Mouse (Mus musculus) liver, adult 2 months (tissue): ENCODE data around the gene Rpl37a. TPM values are rescaled to one million over a fixed set of nuclear protein-coding genes. Genes with fewer than 3 reads are reported as not detected.

ENCODE experiments used
- DNase-seq: peaks from one replicate; pipeline ENCODE4 v3.0.0-alpha.2; 2011; ENCODE audit warnings: low read depth, low spot score; ENCODE audit errors: extremely low read depth
- H3K27ac ChIP-seq: fragments of 200-500 bp; replicated peaks from 2 replicates; pipeline ENCODE4 v1.5.1; 2012; ENCODE audit warnings: low read depth, mild to moderate bottlenecking, control low read depth, inconsistent platforms, low read length; ENCODE audit not compliant: insufficient read depth
- H3K27me3 ChIP-seq: fragments of 200-500 bp; 2 replicates; pipeline ENCODE4 v1.6.1; 2012; ENCODE audit warnings: mild to moderate bottlenecking, moderate library complexity, low read length, inconsistent platforms; ENCODE audit not compliant: control insufficient read depth, insufficient read depth
- H3K36me3 ChIP-seq: fragments of 200-500 bp; 2 replicates; pipeline ENCODE4 v1.6.1; 2012; ENCODE audit warnings: low read length, inconsistent platforms; ENCODE audit not compliant: control insufficient read depth, insufficient read depth
- H3K4me1 ChIP-seq: fragments of 200-500 bp; 2 replicates; pipeline ENCODE4 v1.6.1; 2011; ENCODE audit warnings: low read length; ENCODE audit not compliant: control insufficient read depth, insufficient read depth
- H3K4me3 ChIP-seq: fragments of 200-500 bp; 2 replicates; pipeline ENCODE4 v1.5.1; 2011; ENCODE audit warnings: low read depth, mild to moderate bottlenecking, control low read depth, low read length, moderate library complexity; ENCODE audit not compliant: insufficient read depth
- H3K79me2 ChIP-seq: fragments of 200-500 bp; 2 replicates; pipeline ENCODE4 v1.6.1; 2012; ENCODE audit warnings: inconsistent platforms, mild to moderate bottlenecking, low read length, moderate library complexity; ENCODE audit not compliant: control insufficient read depth, insufficient read depth
- H3K9ac ChIP-seq: fragments of 200-500 bp; 2 replicates; pipeline ENCODE4 v1.6.1; 2012; ENCODE audit warnings: low read depth, mild to moderate bottlenecking, control low read depth, inconsistent platforms, low read length
- CTCF ChIP-seq: fragments of 200-500 bp; IDR thresholded peaks from 2 replicates; pipeline ENCODE4 v1.5.1; 2011; ENCODE audit warnings: low read depth, low read length, control low read depth
- POLR2A ChIP-seq: fragments of 200-500 bp; IDR thresholded peaks from 2 replicates; pipeline ENCODE4 v1.6.1; 2011; ENCODE audit warnings: low read length, control low read depth; ENCODE audit not compliant: insufficient read depth; ENCODE audit errors: extremely low read depth
- WGBS: fragments of 180-500 bp; shearing (Covaris S2); methylation state at CpG from one replicate; pipeline ENCODE4 v1.1.7; 2018; 5-methylcytosine and 5-hydroxymethylcytosine counted together
- polyA plus RNA-seq: library from polyadenylated mRNA; depleted of rRNA; stranded (reverse); fragments of >200 nt; gene quantifications from 2 replicates; pipeline ENCODE4 v1.2.3, GENCODE M21; 2012; rRNA removed
- total RNA-seq: library from RNA; depleted of rRNA; stranded (reverse); fragments of >200 nt; gene quantifications from 2 replicates; pipeline ENCODE4 v1.2.3, GENCODE M21; 2014; rRNA removed

Gene Rpl37a
- total RNA-seq (394 and 426 TPM in 2 replicates), polyA plus RNA-seq (216 and 237 TPM in 2 replicates)

GRCm38 (mm10) chr1:72710753-72711653, at the start of gene Rpl37a:
Gene Rpl37a, plus strand, starts transcription at chr1:72711290.
- WGBS = 2% methylated on average over 68 of the region's 68 CpGs
- Histone ChIP-seq H3K36me3 (peaks cover 20% of the 10 kb centered on the region), H3K9ac (peak within 1 kb of the TSS; percentile 94), H3K4me1 (peaks cover 7% of the 10 kb centered on the region), H3K27me3 (no peaks in the 10 kb centered on the region), H3K79me2 (0 out of 2 replicates have a peak, but pooled peaks cover 4% of the 10 kb centered on the region), H3K27ac (peak within 1 kb of the TSS; percentile 62), H3K4me3 (peak within 1 kb of the TSS; percentile 94)
- DNase-seq = peak; percentile 86
- TF ChIP-seq CTCF (no peak), POLR2A (peak; percentile 89)

DNA sequence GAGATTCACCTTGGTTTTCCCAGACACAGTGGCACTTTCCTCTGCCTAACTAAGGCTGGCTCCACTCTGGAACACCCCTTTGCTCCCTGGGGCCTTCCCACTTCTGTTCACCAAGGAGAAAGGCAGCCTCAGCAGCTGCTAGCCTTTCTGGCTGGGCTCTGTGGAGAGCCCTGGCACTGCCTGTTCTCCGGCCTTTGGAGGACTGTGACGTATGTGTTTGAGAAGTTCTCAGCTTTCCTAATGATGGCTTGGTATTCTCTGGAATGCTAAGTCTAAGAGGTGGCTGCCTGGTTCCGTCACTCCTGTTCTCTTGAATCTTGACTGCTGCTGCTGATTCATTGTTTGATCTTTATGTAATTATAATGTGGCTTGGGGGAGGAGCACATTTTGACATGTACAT, 38.0 kb upstream of the Rpl37a start:
- H3K27ac ChIP-seq = no peak overlapping the region
- H3K27me3 ChIP-seq = no peaks in the 10 kb centered on the region
- no peak overlapping the region for H3K9ac ChIP-seq
- WGBS = 82% methylated on average over 3 of the region's 3 CpGs
- DNase-seq = no peak
- TF ChIP-seq CTCF (no peak), POLR2A (no peak)
- H3K4me3 ChIP-seq = no peak overlapping the region
- no peaks in the 10 kb centered on the region for H3K36me3 ChIP-seq
- H3K4me1 ChIP-seq = no peaks in the 10 kb centered on the region
- H3K79me2 ChIP-seq = no peaks in the 10 kb centered on the region

GRCm38 (mm10) chr1:72696256-72696655, 14.8 kb upstream of the Rpl37a start:
- peak; percentile 29 for DNase-seq
- Histone ChIP-seq H3K27me3 (no peaks in the 10 kb centered on the region), H3K4me3 (no peak overlapping the region), H3K4me1 (no peaks in the 10 kb centered on the region), H3K27ac (no peak overlapping the region), H3K36me3 (no peaks in the 10 kb centered on the region), H3K9ac (no peak overlapping the region), H3K79me2 (no peaks in the 10 kb centered on the region)
- 62% methylated on average over 3 of the region's 3 CpGs for WGBS
- TF ChIP-seq POLR2A = no peak
- no peak for TF ChIP-seq CTCF

DNA sequence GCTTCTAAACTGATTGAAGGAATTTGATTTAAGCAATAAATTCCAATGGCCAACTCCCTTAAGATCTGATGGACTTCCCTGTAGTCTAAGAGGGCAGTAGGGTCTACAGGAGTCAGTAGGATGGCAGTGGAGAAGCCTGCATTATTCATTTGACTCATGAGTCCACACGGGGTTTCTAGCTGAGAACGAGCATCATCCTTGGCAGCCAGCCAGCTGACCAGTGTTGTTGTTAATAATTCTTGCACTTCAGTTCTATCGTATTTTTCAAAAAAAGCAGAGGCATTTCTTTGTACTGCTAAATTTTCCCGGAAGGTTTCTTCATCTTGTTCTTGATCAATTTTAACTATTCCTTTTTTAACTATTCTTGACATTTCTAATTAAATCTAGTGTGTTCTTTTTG, 12.4 kb upstream of the Rpl37a start:
- H3K27me3 ChIP-seq = no peaks in the 10 kb centered on the region
- H3K4me3 ChIP-seq = no peak overlapping the region
- H3K27ac ChIP-seq = no peak overlapping the region
- 13% methylated on average over 4 of the region's 4 CpGs for WGBS
- TF ChIP-seq POLR2A (no peak), CTCF (no peak)
- H3K79me2 ChIP-seq = no peaks in the 10 kb centered on the region
- DNase-seq = no peak
- H3K4me1 ChIP-seq = no peaks in the 10 kb centered on the region
- no peaks in the 10 kb centered on the region for H3K36me3 ChIP-seq
- H3K9ac ChIP-seq = no peak overlapping the region

DNA sequence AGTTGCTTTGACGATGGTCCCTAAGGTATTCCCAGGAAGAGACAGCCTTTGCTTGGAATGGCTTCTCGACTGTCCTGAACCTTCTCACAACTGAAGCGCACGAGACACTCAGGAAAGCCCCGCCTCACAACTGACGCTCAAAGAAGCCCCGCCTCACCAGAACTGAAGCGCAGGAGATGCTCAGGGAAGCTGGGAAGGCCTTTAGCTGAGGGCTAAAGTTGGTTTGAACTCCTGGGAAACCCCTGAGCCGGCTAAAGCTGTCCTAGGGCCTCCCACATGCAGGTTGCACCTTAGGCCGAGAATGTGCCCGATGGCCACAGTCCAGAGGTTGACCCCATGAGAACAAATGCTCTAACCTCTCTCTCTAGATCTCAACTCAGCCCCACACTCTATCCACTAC, 10.6 kb upstream of the Rpl37a start, which contains the start of gene Ankar:
TSS of gene Ankar (minus strand) at position 101 of the 400 bp plus-strand sequence.
- WGBS = 89% methylated on average over 11 of the region's 11 CpGs
- no peaks in the 10 kb centered on the region for H3K79me2 ChIP-seq
- no peaks in the 10 kb centered on the region for H3K27me3 ChIP-seq
- H3K36me3 ChIP-seq = no peaks in the 10 kb centered on the region
- H3K4me3 ChIP-seq = no peak within 1 kb of the TSS
- no peak within 1 kb of the TSS for H3K27ac ChIP-seq
- no peaks in the 10 kb centered on the region for H3K4me1 ChIP-seq
- no peak within 1 kb of the TSS for H3K9ac ChIP-seq
- TF ChIP-seq POLR2A (no peak), CTCF (no peak)
- no peak for DNase-seq

DNA sequence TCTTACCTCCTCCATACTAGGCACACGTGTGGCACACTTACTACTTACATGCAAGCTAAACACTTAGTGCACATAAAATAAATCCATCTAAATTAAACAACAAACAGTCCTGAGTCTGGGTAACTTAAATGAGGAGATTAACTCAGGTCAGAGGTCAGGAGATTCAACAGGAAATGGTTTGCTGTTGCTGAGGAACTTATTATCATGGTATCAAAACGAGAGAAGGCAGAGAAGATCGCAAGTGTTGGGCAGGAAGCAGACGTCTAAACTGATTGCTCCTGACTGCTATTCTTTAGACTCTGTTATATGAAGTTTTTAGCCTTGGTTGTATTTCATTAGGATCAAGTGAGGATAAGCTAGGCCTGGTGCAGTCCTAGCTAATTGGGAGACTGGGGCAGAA, 3.6 kb upstream of the Rpl37a start:
- WGBS = 58% methylated on average over 4 of the region's 4 CpGs
- H3K4me1 ChIP-seq = 0 out of 2 replicates have a peak, but pooled peaks cover 3% of the 10 kb centered on the region

More for the DNA sequence above, 3.6 kb upstream of the Rpl37a start:
- Histone ChIP-seq H3K9ac (no peak overlapping the region), H3K79me2 (no peaks in the 10 kb centered on the region), H3K36me3 (peaks cover under 1% of the 10 kb centered on the region), H3K4me3 (no peak overlapping the region), H3K27me3 (no peaks in the 10 kb centered on the region), H3K27ac (no peak overlapping the region)
- TF ChIP-seq POLR2A (no peak), CTCF (no peak)
- DNase-seq = no peak
